In the genomic region with DNA sequence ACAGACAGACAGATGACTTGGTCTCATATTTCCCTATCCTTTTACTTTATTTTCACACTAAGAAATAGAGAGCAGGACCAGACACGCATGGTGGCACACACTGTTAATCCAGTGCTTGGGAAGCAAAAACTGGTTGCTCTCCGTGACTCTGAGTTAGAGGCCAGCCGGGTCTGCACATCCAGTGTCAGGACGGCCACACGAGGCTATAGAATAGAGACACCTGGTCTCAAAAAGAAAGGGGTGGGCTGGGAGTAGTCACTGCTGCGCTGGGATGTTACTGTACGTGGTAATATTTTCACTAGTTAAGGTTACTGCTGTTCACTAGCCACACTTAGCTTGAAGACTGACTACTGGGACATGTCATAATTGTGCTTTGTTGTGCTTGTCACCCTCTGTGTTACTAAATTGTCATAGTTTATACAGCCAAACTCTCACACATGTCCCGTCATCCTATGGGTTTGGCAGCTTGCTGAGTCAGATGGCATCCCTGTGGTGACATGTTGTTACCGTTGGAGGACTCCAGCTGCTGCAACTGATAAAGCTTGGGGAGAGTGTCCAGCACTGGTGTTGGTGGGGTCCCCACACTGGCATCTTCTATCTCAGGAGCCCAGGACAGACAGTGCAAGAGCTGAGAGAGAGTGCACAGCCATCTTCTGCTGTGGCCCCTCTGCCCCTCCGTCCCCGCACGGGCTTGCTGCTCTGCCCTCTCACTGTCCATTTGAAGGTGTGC, we compare ENCODE assay signal across 10 mouse cellular contexts. TPM values are rescaled to one million over a fixed set of nuclear protein-coding genes. Genes with fewer than 3 reads are reported as not detected.
DNase-seq lines count a peak whose midpoint lies in the region; ATAC-seq and TF ChIP-seq lines count a peak whose summit lies in the region.
"Had no signal": no experiment of that assay in that cellular context is flagged by ENCODE, and none has a peak within 500 bp of the region (broad histone marks: within the 10 kb centered on the region; RNA-seq: fewer than 3 reads in every experiment).

No protein-coding gene starts in this region.

- H3K36me3 ChIP-seq in kidney, postnatal 0 days (ENCODE audit: insufficient read depth, low read length), result peaks cover 45% of the 10 kb centered on the region
- H3K36me3 ChIP-seq in liver, embryonic 14.5 days (replicated peaks; ENCODE audit: control insufficient read depth, insufficient read depth, low read depth), result peaks cover 76% of the 10 kb centered on the region
- peaks cover 19% of the 10 kb centered on the region for H3K36me3 ChIP-seq in stomach, embryonic 15.5 days

- no peak overlapping the region for H3K27ac ChIP-seq in kidney, postnatal 0 days
- H3K27ac ChIP-seq in liver, embryonic 14.5 days, result peak overlapping the region; percentile 100
- H3K27ac ChIP-seq in stomach, embryonic 15.5 days, result no peak overlapping the region

- no peak overlapping the region for H3K4me2 ChIP-seq in kidney, postnatal 0 days (ENCODE audit: low read length)
- peak overlapping the region; percentile 61 for H3K4me2 ChIP-seq in liver, embryonic 14.5 days (ENCODE audit: low read depth)
- H3K4me2 ChIP-seq in stomach, embryonic 15.5 days, result no peak overlapping the region

- H3K9me3 ChIP-seq in kidney, postnatal 0 days (replicated peaks; ENCODE audit: low read length), result no peaks in the 10 kb centered on the region
- no peaks in the 10 kb centered on the region for H3K9me3 ChIP-seq in liver, embryonic 14.5 days (ENCODE audit: control insufficient read depth, low read length)
- no peaks in the 10 kb centered on the region for H3K9me3 ChIP-seq in stomach, embryonic 15.5 days

- WGBS in kidney, postnatal 0 days, result 86% methylated on average over 12 of the region's 12 CpGs
- WGBS in liver, embryonic 14.5 days (ENCODE audit: insufficient replicate concordance), result 24% methylated on average over 12 of the region's 12 CpGs
- WGBS in stomach, embryonic 15.5 days, result 79% methylated on average over 12 of the region's 12 CpGs

- no peak overlapping the region for H3K4me3 ChIP-seq in kidney, postnatal 0 days (replicated peaks; ENCODE audit: low read depth, low read length)
- H3K4me3 ChIP-seq in liver, embryonic 14.5 days (ENCODE audit: insufficient read depth in 1 of 2, low read depth in 2 of 2, low read length in 2 of 2), result 0 out of 4 replicates have a peak overlapping the region, but pooled peaks of 1 of the 2 experiments have one; percentile 9
- H3K4me3 ChIP-seq in stomach, embryonic 15.5 days (replicated peaks), result no peak overlapping the region

- H3K27me3 ChIP-seq in kidney, postnatal 0 days (ENCODE audit: insufficient read depth, low read length), result no peaks in the 10 kb centered on the region
- no peaks in the 10 kb centered on the region for H3K27me3 ChIP-seq in liver, embryonic 14.5 days (ENCODE audit: control insufficient read depth, insufficient read depth, low read length)
- H3K27me3 ChIP-seq in stomach, embryonic 15.5 days (replicated peaks), result no peaks in the 10 kb centered on the region

- no peak for DNase-seq in kidney, postnatal 0 days (ENCODE audit: low spot score)
- DNase-seq in kidney, postnatal 4 days, result no peak
- peak; percentile 91 for DNase-seq in c-Kit-positive CD71-positive TER-119-positive erythroid progenitor cells, embryonic 14.5 days (ENCODE audit: low spot score)
- DNase-seq in liver, embryonic 14.5 days (ENCODE audit: low read depth in 3 of 3, low spot score in 3 of 3), result peak; percentile 93 to 96 (median 94)
- no peak for DNase-seq in testis, postnatal 10 days (ENCODE audit: low spot score)
- DNase-seq in MN1 (ENCODE audit: low spot score), result no peak
- DNase-seq: cerebellum, postnatal 10 days; gastrocnemius, postnatal 10 days had no signal

- TF ChIP-seq EP300 in liver, embryonic 14.5 days (IDR thresholded peaks at IDR 0.05; ENCODE audit: low read depth), result peak; percentile 99

- 0 out of 2 replicates have a peak, but pooled peaks have one; percentile 29 for ATAC-seq in kidney, postnatal 0 days (replicated peaks; ENCODE audit: low FRiP score, low read depth)
- ATAC-seq in liver, embryonic 14.5 days (ENCODE audit: insufficient read depth), result peak; percentile 99
- peak; percentile 98 for ATAC-seq in stomach, embryonic 15.5 days (ENCODE audit: insufficient read depth, low FRiP score, low read depth)
- ATAC-seq: hindbrain, embryonic 16.5 days had no signal

- no peak overlapping the region for H3K9ac ChIP-seq in kidney, postnatal 0 days (ENCODE audit: low read depth, low read length)
- peak overlapping the region; percentile 73 for H3K9ac ChIP-seq in liver, embryonic 14.5 days (replicated peaks)
- H3K9ac ChIP-seq in stomach, embryonic 15.5 days, result no peak overlapping the region

- TF ChIP-seq CTCF in kidney, postnatal 0 days (IDR thresholded peaks at IDR 0.05; ENCODE audit: low read depth), result no peak
- TF ChIP-seq CTCF in liver, embryonic 14.5 days (IDR thresholded peaks at IDR 0.05; ENCODE audit: low read depth), result peak; percentile 16; the same call in 1 of the 2 replicates

- no peaks in the 10 kb centered on the region for H3K4me1 ChIP-seq in kidney, postnatal 0 days (replicated peaks; ENCODE audit: insufficient read depth, low read length)
- H3K4me1 ChIP-seq in liver, embryonic 14.5 days (replicated peaks; ENCODE audit: control insufficient read depth in 2 of 2, insufficient read depth in 2 of 2, low read length in 1 of 2), result peaks cover 52 to 54% of the 10 kb centered on the region in 2 experiments
- H3K4me1 ChIP-seq in stomach, embryonic 15.5 days, result no peaks in the 10 kb centered on the region

RNA-seq across cellular contexts. Expression of a gene that starts 53.0 kb away (rescaled TPM):
- 45.6 and 47.1 TPM in 2 replicates for polyA plus RNA-seq in kidney, postnatal 0 days (2015; fragmentation: Nextera tagmentation; extraction: Ambion mirVana)
- 19.5 and 28.6 TPM in 2 replicates for polyA plus RNA-seq in liver, embryonic 14.5 days (2012; rRNA removed)
- 31.1 and 31.6 TPM in 2 replicates for polyA plus RNA-seq in liver, embryonic 14.5 days (2014; fragmentation: Nextera tagmentation; extraction: Ambion mirVana)
- polyA plus RNA-seq in stomach, embryonic 15.5 days (2015; fragmentation: Nextera tagmentation; extraction: Ambion mirVana), result 27.3 and 31.5 TPM in 2 replicates

Comparison
In these comparisons a context has a peak if more than half of its experiments do, and no peak if none do; other contexts are left out.
1. ATAC-seq: peak in every context shown above with its lines; median percentile 99 in liver, embryonic 14.5 days; 98 in stomach, embryonic 15.5 days; 29 in kidney, postnatal 0 days.
2. DNase-seq: peak in c-Kit-positive CD71-positive TER-119-positive erythroid progenitor cells, embryonic 14.5 days (single experiment) and liver, embryonic 14.5 days (3 of 3); none in kidney, postnatal 0 days (single experiment), kidney, postnatal 4 days (0 of 2), testis, postnatal 10 days (single experiment) and MN1 (single experiment).